Mouse (Mus musculus): Measurements from ENCODE around the gene Tfpi.

Tfpi gene

DNA sequence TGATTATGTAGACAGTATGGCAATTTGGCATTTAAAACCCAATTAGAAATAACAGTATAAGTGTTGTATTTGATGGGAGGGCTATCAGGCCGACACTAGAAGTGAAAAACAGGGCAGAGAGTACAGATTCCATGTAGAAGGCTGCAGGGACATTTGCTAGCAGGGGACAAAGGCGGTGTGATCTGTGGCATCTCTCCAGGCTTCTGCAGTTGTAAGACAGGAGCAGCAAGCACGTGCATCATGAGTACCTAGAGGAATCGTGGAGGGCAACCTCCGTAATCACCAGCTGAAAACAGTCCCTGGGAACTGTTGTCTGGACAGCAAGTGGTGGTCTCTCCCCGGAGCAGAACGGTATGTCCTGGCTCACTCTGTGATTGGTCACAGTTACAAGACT lies 88.6 kb downstream of the Tfpi start:
- DNase-seq, result no peak

DNA sequence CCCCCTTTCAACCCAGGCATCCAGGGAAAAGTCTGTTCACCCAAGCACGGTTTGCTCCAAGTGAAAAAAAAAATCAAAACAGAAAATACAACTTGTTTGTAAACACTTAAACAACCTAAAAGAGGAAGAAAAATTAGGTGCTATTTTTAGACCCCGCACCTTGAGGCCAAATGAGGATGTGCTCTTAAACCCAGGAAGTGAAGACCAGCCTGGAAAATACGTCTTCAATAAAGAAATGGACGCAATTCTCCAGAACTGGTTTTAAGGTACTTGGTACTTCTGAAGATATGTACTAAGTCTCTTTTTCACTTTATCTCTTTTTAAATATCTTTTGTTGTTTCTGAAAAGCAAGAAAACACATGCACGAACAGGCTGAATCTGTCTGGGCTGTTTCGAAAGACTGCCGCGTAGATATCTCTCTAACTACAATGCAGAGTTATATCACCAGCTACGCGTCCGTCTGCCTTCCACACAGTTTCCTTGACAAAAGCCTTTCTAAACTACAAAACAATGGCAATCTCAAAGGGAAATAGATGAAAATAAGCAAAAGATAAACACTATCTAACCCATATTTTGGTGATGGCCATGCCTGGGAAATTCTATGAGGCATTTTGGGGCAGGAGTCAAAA lies 89.1 kb downstream of the Tfpi start:
- DNase-seq, result no peak

- no peak for DNase-seq
These were observed 89.8 kb downstream of the Tfpi start for GRCm38 (mm10) chr2:84386563-84387393.

- no peak for DNase-seq
These were observed 91.5 kb downstream of the Tfpi start for GRCm38 (mm10) chr2:84384911-84385693.

GRCm38 (mm10) chr2:84383828-84384227 lies 92.7 kb downstream of the Tfpi start:
- DNase-seq, result no peak
